Comparison of ENCODE assay signal across 11 mouse cellular contexts in genomic region chr9:65372449-65372848, GRCm38 (mm10). TPM values are rescaled to one million over a fixed set of nuclear protein-coding genes. Genes with fewer than 3 reads are reported as not detected.
DNase-seq lines count a peak whose midpoint lies in the region; ATAC-seq and TF ChIP-seq lines count a peak whose summit lies in the region.
"Had no signal": no experiment of that assay in that cellular context is flagged by ENCODE, and none has a peak within 500 bp of the region (broad histone marks: within the 10 kb centered on the region; RNA-seq: fewer than 3 reads in every experiment).

No protein-coding gene starts in this region.

- H3K27ac ChIP-seq in layer of hippocampus, adult 2 months: no peak overlapping the region
- no peak overlapping the region for H3K27ac ChIP-seq in lung, postnatal 0 days (ENCODE audit: low read length)
- no peak overlapping the region for H3K27ac ChIP-seq in midbrain, embryonic 15.5 days
- H3K27ac ChIP-seq: embryonic facial prominence, embryonic 15.5 days had no signal

- peak; percentile 79 for TF ChIP-seq CTCF in layer of hippocampus, adult 2 months (conservative IDR thresholded peaks at IDR 0.05)
- TF ChIP-seq CTCF in lung, postnatal 0 days (IDR thresholded peaks at IDR 0.05): peak; percentile 78

- no peaks in the 10 kb centered on the region for H3K36me3 ChIP-seq in lung, postnatal 0 days (ENCODE audit: insufficient read depth, low read length)
- H3K36me3 ChIP-seq in midbrain, embryonic 15.5 days (replicated peaks): 0 out of 2 replicates have a peak, but pooled peaks cover 3% of the 10 kb centered on the region

- H3K4me3 ChIP-seq in layer of hippocampus, adult 2 months: no peak overlapping the region
- no peak overlapping the region for H3K4me3 ChIP-seq in lung, postnatal 0 days (ENCODE audit: low read depth, low read length)
- H3K4me3 ChIP-seq in midbrain, embryonic 15.5 days: no peak overlapping the region
- H3K4me3 ChIP-seq: embryonic facial prominence, embryonic 15.5 days; megakaryocyte, embryonic 14.5 days had no signal

- H3K27me3 ChIP-seq in lung, postnatal 0 days (replicated peaks; ENCODE audit: insufficient read depth, low read length): no peaks in the 10 kb centered on the region
- H3K27me3 ChIP-seq in midbrain, embryonic 15.5 days (replicated peaks): no peaks in the 10 kb centered on the region
- H3K27me3 ChIP-seq: embryonic facial prominence, embryonic 15.5 days had no signal

- no peak overlapping the region for H3K4me2 ChIP-seq in lung, postnatal 0 days (replicated peaks; ENCODE audit: low read depth, low read length)
- no peak overlapping the region for H3K4me2 ChIP-seq in midbrain, embryonic 15.5 days
- H3K4me2 ChIP-seq: embryonic facial prominence, embryonic 15.5 days had no signal

- H3K4me1 ChIP-seq in lung, postnatal 0 days (ENCODE audit: insufficient read depth, low read depth, low read length): no peaks in the 10 kb centered on the region
- no peaks in the 10 kb centered on the region for H3K4me1 ChIP-seq in midbrain, embryonic 15.5 days
- H3K4me1 ChIP-seq: embryonic facial prominence, embryonic 15.5 days; megakaryocyte, embryonic 14.5 days had no signal

- peak; percentile 12 for DNase-seq in cerebellum, adult 8-10 months
- DNase-seq in layer of hippocampus, adult 2 months (ENCODE audit: low spot score in 2 of 2): peak in 1 of 2 experiments; percentile 30
- DNase-seq in layer of hippocampus, postnatal 14 days (ENCODE audit: low spot score in 2 of 2): no peak
- peak; percentile 52 for DNase-seq in ZHBTc4 (ENCODE audit: low read depth, low spot score)
- peak; percentile 80 for DNase-seq in lung, postnatal 0 days (ENCODE audit: low spot score)
- no peak for DNase-seq in frontal cortex, postnatal 10 days (ENCODE audit: low spot score in 2 of 2)

- no peak for ATAC-seq in cerebellum, adult (ENCODE audit: insufficient number of reproducible peaks, low FRiP score, low TSS enrichment)
- no peak for ATAC-seq in lung, postnatal 0 days
- no peak for ATAC-seq in midbrain, embryonic 15.5 days (replicated peaks)

- H3K9ac ChIP-seq in lung, postnatal 0 days (replicated peaks; ENCODE audit: low read depth): no peak overlapping the region
- no peak overlapping the region for H3K9ac ChIP-seq in midbrain, embryonic 15.5 days
- H3K9ac ChIP-seq: embryonic facial prominence, embryonic 15.5 days had no signal

- H3K9me3 ChIP-seq in lung, postnatal 0 days (ENCODE audit: low read length): no peaks in the 10 kb centered on the region
- no peaks in the 10 kb centered on the region for H3K9me3 ChIP-seq in midbrain, embryonic 15.5 days
- H3K9me3 ChIP-seq: embryonic facial prominence, embryonic 15.5 days; G1E; megakaryocyte, embryonic 14.5 days had no signal

- TF ChIP-seq EP300 in lung, postnatal 0 days (IDR thresholded peaks at IDR 0.05): no peak

- WGBS in lung, postnatal 0 days: 59% methylated on average over 4 of the region's 4 CpGs
- WGBS in midbrain, embryonic 15.5 days: 73% methylated on average over 4 of the region's 4 CpGs

RNA-seq across cellular contexts. Expression of gene Ubap1l, which starts 11.6 kb away (rescaled TPM):
- total RNA-seq in layer of hippocampus, adult 2 months (2021): 1 to 10 TPM; 2.5 to 6.2 TPM
- total RNA-seq in layer of hippocampus, postnatal 14 days (2021): 1 to 10 TPM; 3.8 to 6.5 TPM
- polyA plus RNA-seq in lung, postnatal 0 days (2015; fragmentation: Nextera tagmentation; extraction: Ambion mirVana): 0.33 and 0.40 TPM in 2 replicates
- polyA plus RNA-seq in midbrain, embryonic 15.5 days (2015; fragmentation: Nextera tagmentation; extraction: Ambion mirVana): 2.7 and 2.9 TPM in 2 replicates
- polyA plus RNA-seq: embryonic facial prominence, embryonic 15.5 days had no signal

RNA-seq across cellular contexts. Expression of gene Kbtbd13, which starts 19.0 kb away (rescaled TPM):
- total RNA-seq in layer of hippocampus, adult 2 months (2021): under 1 TPM; 0.29 to 0.44 TPM
- under 1 TPM; 0.21 to 0.25 TPM for total RNA-seq in layer of hippocampus, postnatal 14 days (2021)
- polyA plus RNA-seq in lung, postnatal 0 days (2015; fragmentation: Nextera tagmentation; extraction: Ambion mirVana): 2.4 and 2.9 TPM in 2 replicates
- polyA plus RNA-seq in midbrain, embryonic 15.5 days (2015; fragmentation: Nextera tagmentation; extraction: Ambion mirVana): 0.56 and 0.60 TPM in 2 replicates
- total RNA-seq: G1E had no signal
- polyA plus RNA-seq: G1E had no signal

RNA-seq across cellular contexts. Expression of gene Rasl12, which starts 25.9 kb away (rescaled TPM):
- total RNA-seq in layer of hippocampus, adult 2 months (2021): 1 to 10 TPM; 3.1 to 3.9 TPM
- 1 to 10 TPM; 3.6 to 4.8 TPM for total RNA-seq in layer of hippocampus, postnatal 14 days (2021)
- 73.2 and 84.4 TPM in 2 replicates for polyA plus RNA-seq in lung, postnatal 0 days (2015; fragmentation: Nextera tagmentation; extraction: Ambion mirVana)
- polyA plus RNA-seq in midbrain, embryonic 15.5 days (2015; fragmentation: Nextera tagmentation; extraction: Ambion mirVana): 7.3 and 7.4 TPM in 2 replicates
- polyA plus RNA-seq: G1E had no signal

RNA-seq across cellular contexts. Expression of gene Pdcd7, which starts 26.5 kb away (rescaled TPM):
- total RNA-seq in layer of hippocampus, adult 2 months (2021): 10 to 100 TPM; 29.2 to 30.8 TPM
- total RNA-seq in layer of hippocampus, postnatal 14 days (2021): 10 to 100 TPM; 22.4 to 27.2 TPM
- polyA plus RNA-seq in lung, postnatal 0 days (2015; fragmentation: Nextera tagmentation; extraction: Ambion mirVana): 8.6 and 8.7 TPM in 2 replicates
- polyA plus RNA-seq in midbrain, embryonic 15.5 days (2015; fragmentation: Nextera tagmentation; extraction: Ambion mirVana): 8.1 and 9.5 TPM in 2 replicates

RNA-seq across cellular contexts. Expression of gene Slc51b, which starts 50.3 kb away (rescaled TPM):
- total RNA-seq in layer of hippocampus, adult 2 months (2021): not detected
- total RNA-seq in layer of hippocampus, postnatal 14 days (2021): not detected
- polyA plus RNA-seq in lung, postnatal 0 days (2015; fragmentation: Nextera tagmentation; extraction: Ambion mirVana): not detected in 2 replicates
- not detected in 2 replicates for polyA plus RNA-seq in midbrain, embryonic 15.5 days (2015; fragmentation: Nextera tagmentation; extraction: Ambion mirVana)
- total RNA-seq: G1E had no signal
- polyA plus RNA-seq: embryonic facial prominence, embryonic 15.5 days; G1E had no signal

Comparison
In these comparisons a context has a peak if more than half of its experiments do, and no peak if none do; other contexts are left out.
1. DNase-seq: peak in cerebellum, adult 8-10 months (single experiment), ZHBTc4 (single experiment) and lung, postnatal 0 days (single experiment); none in layer of hippocampus, postnatal 14 days (0 of 2) and frontal cortex, postnatal 10 days (0 of 2).